Mouse (Mus musculus) heart, embryonic 14.5 days (tissue): ENCODE measurements around the gene Ddx3x. TPM values are rescaled to one million over a fixed set of nuclear protein-coding genes. Genes with fewer than 3 reads are reported as not detected.
"Not testable (repeated sequence)": the region's sequence is repeated elsewhere in the genome, so short reads cannot be mapped to it uniquely, and the experiment has no call there.

Source experiments
- ATAC-seq: fragments of 200-750 bp; cut with Nextera tagmentation; 2 replicates; pipeline ENCODE4 v1.8.0; 2017; ENCODE audit warnings: low read depth, moderate TSS enrichment; ENCODE audit not compliant: insufficient number of reproducible peaks, insufficient read depth, low FRiP score
- H3K27ac ChIP-seq, 2 experiments: fragments of 200-500 bp in 1 of 2; fragments of 300-500 bp in 1 of 2; sonication (generic) in 1 of 2; replicated peaks in 1 of 2; 2 replicates each; pipeline ENCODE4 v1.5.1; 2012 to 2014; ENCODE audit warnings: low read depth in 2 of 2, low read length in 2 of 2, control low read depth in 1 of 2, mild to moderate bottlenecking in 1 of 2, mixed read lengths in 1 of 2; ENCODE audit not compliant: control insufficient read depth in 1 of 2, insufficient read depth in 1 of 2
- H3K27me3 ChIP-seq: fragments of 300-500 bp; sonication (generic); 2 replicates; pipeline ENCODE4 v1.6.1; 2014; ENCODE audit warnings: mild to moderate bottlenecking, low read length, control low read depth; ENCODE audit not compliant: control insufficient read depth, insufficient read depth
- H3K36me3 ChIP-seq: fragments of 300-500 bp; sonication (generic); 2 replicates; pipeline ENCODE4 v1.6.1; 2014; ENCODE audit warnings: mild to moderate bottlenecking, control low read depth, low read length, mixed read lengths; ENCODE audit not compliant: control insufficient read depth, insufficient read depth
- H3K4me1 ChIP-seq, 2 experiments: fragments of 200-500 bp in 1 of 2; fragments of 300-500 bp in 1 of 2; sonication (generic) in 1 of 2; 2 replicates each; pipeline ENCODE4 v1.6.1; 2012 to 2014; ENCODE audit warnings: low read length in 2 of 2, control low read depth in 1 of 2, mixed read lengths in 1 of 2; ENCODE audit not compliant: control insufficient read depth in 2 of 2, insufficient read depth in 2 of 2
- H3K4me2 ChIP-seq: fragments of 300-500 bp; sonication (generic); 2 replicates; pipeline ENCODE4 v1.6.1; 2014; ENCODE audit warnings: mild to moderate bottlenecking, low read length
- H3K4me3 ChIP-seq, 2 experiments: fragments of 200-500 bp in 1 of 2; fragments of 300-500 bp in 1 of 2; sonication (generic) in 1 of 2; 2 replicates each; pipeline ENCODE4 v1.5.1; 2012 to 2014; ENCODE audit warnings: low read length in 2 of 2, mild to moderate bottlenecking in 2 of 2, control low read depth in 1 of 2, low read depth in 1 of 2, moderate library complexity in 1 of 2; ENCODE audit not compliant: control insufficient read depth in 1 of 2, insufficient read depth in 1 of 2
- H3K9ac ChIP-seq: fragments of 300-500 bp; sonication (generic); 2 replicates; pipeline ENCODE4 v1.6.1; 2014; ENCODE audit warnings: mild to moderate bottlenecking, low read length
- H3K9me3 ChIP-seq: fragments of 300-500 bp; sonication (generic); 2 replicates; pipeline ENCODE4 v1.6.1; 2016; ENCODE audit warnings: low read length, control low read depth; ENCODE audit not compliant: control insufficient read depth
- WGBS: fragments of 180-500 bp; shearing (Covaris S2); extraction: QIAGEN DNeasy Blood & Tissue Kit; methylation state at CpG from one replicate; pipeline ENCODE4 v1.1.7; 2014; 5-methylcytosine and 5-hydroxymethylcytosine counted together
- polyA plus RNA-seq: library from polyadenylated mRNA; unstranded; fragments of >200 nt; fragmentation: Nextera tagmentation; extraction: Ambion mirVana; gene quantifications from 2 replicates; pipeline ENCODE4 v1.2.1, GENCODE M21; 2014

The Ddx3x gene
- polyA plus RNA-seq, 1 experiment from 2014 or later, result 98.7 TPM

- no peaks in the 10 kb centered on the region for H3K9me3 ChIP-seq
- no peak for ATAC-seq
- H3K9ac ChIP-seq, result peak overlapping the region; percentile 100
- WGBS, result 16% methylated on average over 16 of the region's 16 CpGs
- peaks cover 0 to 6% of the 10 kb centered on the region in 2 experiments; a peak in 2 of 4 replicates for H3K4me1 ChIP-seq
- peak overlapping the region; percentile 93 to 99 for H3K27ac ChIP-seq
- no peaks in the 10 kb centered on the region for H3K27me3 ChIP-seq
- H3K4me3 ChIP-seq, result peak overlapping the region; percentile 73 to 97
- H3K36me3 ChIP-seq, result peaks cover 38% of the 10 kb centered on the region
- peak overlapping the region; percentile 78 for H3K4me2 ChIP-seq
These were observed 1.5 kb downstream of the Ddx3x start for GRCm38 (mm10) chrX:13282089-13282850.

- H3K27ac ChIP-seq, result no peak overlapping the region
- no peak overlapping the region for H3K4me3 ChIP-seq
- ATAC-seq, result no peak
- no peaks in the 10 kb centered on the region for H3K9me3 ChIP-seq
- H3K4me1 ChIP-seq, result peaks cover 0 to 6% of the 10 kb centered on the region in 2 experiments; a peak in 2 of 4 replicates
- H3K9ac ChIP-seq, result no peak overlapping the region
- peaks cover 72% of the 10 kb centered on the region for H3K36me3 ChIP-seq
- no peak overlapping the region for H3K4me2 ChIP-seq
- WGBS, result 73% methylated on average over 4 of the region's 4 CpGs
- no peaks in the 10 kb centered on the region for H3K27me3 ChIP-seq
These were observed 5.0 kb downstream of the Ddx3x start for GRCm38 (mm10) chrX:13285772-13286171.

DNA sequence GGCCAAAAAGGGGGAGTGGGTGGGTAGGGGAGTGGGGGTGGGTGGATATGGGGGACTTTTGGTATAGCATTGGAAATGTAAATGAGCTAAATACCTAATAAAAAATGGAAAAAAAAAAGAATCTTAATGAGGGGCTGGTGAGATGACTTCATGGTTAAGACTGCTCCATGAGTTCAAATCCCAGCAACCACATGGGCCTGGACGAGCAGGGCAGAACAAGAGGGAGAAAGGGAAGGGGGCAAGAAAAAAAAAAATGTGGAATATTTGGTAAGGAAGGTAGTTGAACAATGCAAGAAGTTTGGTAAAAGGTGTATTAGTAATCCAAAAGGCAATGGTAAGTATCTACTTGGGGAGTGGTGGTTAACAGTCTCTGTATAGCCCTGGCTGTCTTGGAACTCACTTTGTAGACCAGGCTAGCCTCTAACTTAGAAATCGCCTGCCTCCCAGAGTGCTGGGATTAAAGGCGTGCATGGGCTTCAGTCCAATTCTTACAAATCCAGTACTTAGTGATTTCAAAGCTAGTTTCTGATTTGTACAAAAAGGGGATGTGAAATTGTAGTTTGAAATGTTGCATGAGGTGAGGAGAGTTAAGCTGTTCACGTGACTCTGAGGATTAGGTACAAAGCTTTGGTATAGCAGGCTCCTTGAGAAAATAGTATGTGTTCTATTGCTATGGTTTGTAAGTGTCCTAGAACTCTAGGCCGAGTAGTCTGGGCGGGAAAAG, 13.9 kb downstream of the Ddx3x start:
- no peak for ATAC-seq
- no peaks in the 10 kb centered on the region for H3K27me3 ChIP-seq

DNA sequence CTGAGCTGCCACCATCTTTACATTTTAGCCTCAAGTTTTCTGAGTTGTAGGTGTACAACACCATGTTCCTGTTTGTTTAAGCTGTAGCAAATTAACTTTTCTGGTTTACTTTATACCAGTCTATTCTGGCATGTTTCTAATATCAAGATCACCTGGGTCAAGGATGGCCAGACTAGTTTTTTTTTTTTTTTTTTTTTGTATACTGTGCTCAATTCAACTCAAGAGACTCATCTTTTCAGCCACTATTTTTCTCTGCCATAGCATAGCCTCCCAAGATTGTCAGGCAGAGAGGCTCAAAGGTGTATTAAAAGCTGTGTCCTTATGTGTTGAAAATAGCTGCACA, 14.4 kb downstream of the Ddx3x start:
- Histone ChIP-seq H3K27ac (no peak overlapping the region), H3K4me1 (no peaks in the 10 kb centered on the region), H3K4me3 (no peak overlapping the region), H3K36me3 (peaks cover 30% of the 10 kb centered on the region), H3K27me3 (no peaks in the 10 kb centered on the region), H3K9ac (no peak overlapping the region), H3K4me2 (no peak overlapping the region), H3K9me3 (no peaks in the 10 kb centered on the region)
- no peak for ATAC-seq

More for the DNA sequence above, 13.9 kb downstream of the Ddx3x start:
- Histone ChIP-seq H3K4me1 (no peaks in the 10 kb centered on the region), H3K9ac (no peak overlapping the region), H3K4me3 (no peak overlapping the region), H3K9me3 (no peaks in the 10 kb centered on the region), H3K27ac (no peak overlapping the region), H3K36me3 (peaks cover 35% of the 10 kb centered on the region), H3K4me2 (no peak overlapping the region)
- 49% methylated on average over 6 of the region's 6 CpGs for WGBS

DNA sequence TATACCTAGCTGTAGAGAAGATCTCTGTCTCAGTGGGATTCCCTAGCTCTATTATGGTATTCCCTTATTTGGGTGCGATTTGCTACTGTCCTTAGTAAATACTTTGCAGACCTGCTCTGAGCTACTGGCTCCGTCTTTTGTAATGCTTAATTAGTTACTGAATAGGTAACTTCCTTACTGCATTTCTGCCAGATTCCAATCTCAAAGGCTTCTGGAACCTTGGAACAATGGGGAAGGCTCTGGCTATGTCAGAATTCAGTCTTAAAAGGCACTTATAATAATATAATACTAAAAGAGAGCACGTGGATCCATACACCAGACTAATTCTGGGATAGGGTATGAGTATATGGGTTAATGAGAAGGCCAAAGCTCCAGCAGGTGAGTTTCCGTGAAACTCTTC, 15.5 kb downstream of the Ddx3x start:
- not testable (repeated sequence) for H3K27ac ChIP-seq, H3K27me3 ChIP-seq, H3K4me1 ChIP-seq, ATAC-seq, H3K9me3 ChIP-seq, H3K4me3 ChIP-seq, H3K4me2 ChIP-seq, H3K9ac ChIP-seq
- WGBS, result 36% methylated on average over 4 of the region's 4 CpGs
- peaks cover 20% of the 10 kb centered on the region for H3K36me3 ChIP-seq

DNA sequence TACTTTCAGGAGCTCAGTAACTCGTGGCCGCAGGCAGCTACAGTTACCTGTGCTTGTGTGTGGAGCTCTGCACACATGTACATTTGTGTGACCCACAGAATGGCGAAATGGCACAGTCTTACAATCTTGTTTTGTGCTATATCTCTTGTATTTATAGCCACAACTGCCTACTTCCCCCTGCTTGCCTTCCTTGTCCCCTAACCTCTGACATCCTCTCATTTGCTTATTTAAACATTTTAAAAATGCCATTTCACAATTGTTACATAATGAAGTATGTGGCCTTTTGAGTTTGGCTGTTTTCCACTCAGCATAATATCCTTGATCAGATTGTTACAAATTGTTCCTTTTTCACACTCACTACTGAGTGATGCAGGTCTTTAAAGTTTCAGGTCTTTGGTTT, 25.4 kb downstream of the Ddx3x start:
- Histone ChIP-seq H3K9ac (no peak overlapping the region), H3K4me1 (no peaks in the 10 kb centered on the region), H3K9me3 (no peaks in the 10 kb centered on the region), H3K36me3 (no peaks in the 10 kb centered on the region), H3K4me3 (no peak overlapping the region), H3K27me3 (no peaks in the 10 kb centered on the region), H3K27ac (no peak overlapping the region), H3K4me2 (no peak overlapping the region)
- 80% methylated on average over 3 of the region's 3 CpGs for WGBS
- ATAC-seq, result no peak

DNA sequence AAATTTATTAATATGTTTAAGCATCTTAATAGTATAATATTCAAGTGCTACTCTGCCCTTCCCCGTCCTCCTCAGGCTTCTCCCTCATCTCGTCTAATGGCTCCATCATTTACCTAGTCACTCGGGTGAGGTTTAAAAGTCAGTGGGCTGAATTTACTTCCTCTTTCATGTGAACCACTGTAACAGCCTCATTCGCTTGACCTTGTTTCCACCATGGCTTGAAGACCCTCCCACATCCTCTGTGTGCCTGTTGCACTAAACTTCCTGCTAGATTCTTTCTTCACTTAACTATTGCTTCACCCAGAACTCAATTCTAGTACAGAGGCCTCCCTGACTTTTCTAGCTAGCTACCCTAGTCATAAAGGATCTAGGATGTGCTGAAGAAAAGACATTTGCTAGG, 30.6 kb downstream of the Ddx3x start:
- Histone ChIP-seq H3K9me3 (no peaks in the 10 kb centered on the region), H3K27me3 (0 out of 2 replicates have a peak, but pooled peaks cover 4% of the 10 kb centered on the region), H3K4me1 (no peaks in the 10 kb centered on the region), H3K4me3 (no peak overlapping the region), H3K27ac (no peak overlapping the region), H3K9ac (no peak overlapping the region), H3K4me2 (no peak overlapping the region), H3K36me3 (no peaks in the 10 kb centered on the region)
- ATAC-seq, result no peak
- WGBS, result 77% methylated on average over 4 of the region's 4 CpGs
